Mouse (Mus musculus): ENCODE data around the gene Sgk1. TPM values are rescaled to one million over a fixed set of nuclear protein-coding genes. Genes with fewer than 3 reads are reported as not detected.
"Not testable (repeated sequence)": the region's sequence is repeated elsewhere in the genome, so short reads cannot be mapped to it uniquely, and the experiment has no call there.

The Sgk1 gene
- polyA plus RNA-seq, 1 experiment from 2014 or later = 32.6 TPM

GRCm38 (mm10) chr10:22007160-22007801 is 125.3 kb downstream of the Sgk1 start:
- Histone ChIP-seq H3K36me3 (ENCODE audit: control insufficient read depth, insufficient read depth, low read length) (no peaks in the 10 kb centered on the region), H3K9me3 (ENCODE audit: control insufficient read depth, low read length) (no peaks in the 10 kb centered on the region), H3K27me3 (ENCODE audit: control insufficient read depth, insufficient read depth, low read length) (no peaks in the 10 kb centered on the region), H3K4me1 (ENCODE audit: control insufficient read depth, insufficient read depth, low read length) (no peaks in the 10 kb centered on the region), H3K4me2 (ENCODE audit: low read depth, low read length) (no peak overlapping the region), H3K9ac (replicated peaks; ENCODE audit: low read depth, low read length) (no peak overlapping the region), H3K4me3 (ENCODE audit: low read depth, low read length) (no peak overlapping the region), H3K27ac (ENCODE audit: low read depth, low read length) (no peak overlapping the region)
- WGBS = 78% methylated on average over 10 of the region's 10 CpGs
- no peak for ATAC-seq (ENCODE audit: low read depth)

- H3K4me2 ChIP-seq (ENCODE audit: low read depth, low read length) = no peak overlapping the region
- H3K27ac ChIP-seq (ENCODE audit: low read depth, low read length) = no peak overlapping the region
- H3K36me3 ChIP-seq (ENCODE audit: control insufficient read depth, insufficient read depth, low read length) = no peaks in the 10 kb centered on the region
- H3K4me3 ChIP-seq (ENCODE audit: low read depth, low read length) = no peak overlapping the region
- H3K9ac ChIP-seq (replicated peaks; ENCODE audit: low read depth, low read length) = no peak overlapping the region
- WGBS = 46% methylated on average over 4 of the region's 4 CpGs
- no peaks in the 10 kb centered on the region for H3K9me3 ChIP-seq (ENCODE audit: control insufficient read depth, low read length)
- no peak for ATAC-seq (ENCODE audit: low read depth)
- H3K4me1 ChIP-seq (ENCODE audit: control insufficient read depth, insufficient read depth, low read length) = no peaks in the 10 kb centered on the region
- H3K27me3 ChIP-seq (ENCODE audit: control insufficient read depth, insufficient read depth, low read length) = no peaks in the 10 kb centered on the region
These were observed 125.8 kb downstream of the Sgk1 start for GRCm38 (mm10) chr10:22007802-22008172.

GRCm38 (mm10) chr10:22010088-22010818 is 128.3 kb downstream of the Sgk1 start:
- ATAC-seq (ENCODE audit: low read depth) = peak; percentile 57; the same call in 1 of the 2 replicates
- Histone ChIP-seq H3K4me3 (ENCODE audit: low read depth, low read length) (no peak overlapping the region), H3K27ac (ENCODE audit: low read depth, low read length) (no peak overlapping the region), H3K4me1 (ENCODE audit: control insufficient read depth, insufficient read depth, low read length) (no peaks in the 10 kb centered on the region), H3K27me3 (ENCODE audit: control insufficient read depth, insufficient read depth, low read length) (no peaks in the 10 kb centered on the region), H3K9me3 (ENCODE audit: control insufficient read depth, low read length) (no peaks in the 10 kb centered on the region), H3K36me3 (ENCODE audit: control insufficient read depth, insufficient read depth, low read length) (no peaks in the 10 kb centered on the region), H3K4me2 (ENCODE audit: low read depth, low read length) (peak overlapping the region; percentile 14; the same call in 1 of the 2 replicates), H3K9ac (replicated peaks; ENCODE audit: low read depth, low read length) (no peak overlapping the region)
- 38% methylated on average over 19 of the region's 19 CpGs for WGBS

- Histone ChIP-seq H3K4me2 (ENCODE audit: low read depth, low read length) (no peak overlapping the region), H3K27ac (ENCODE audit: low read depth, low read length) (no peak overlapping the region), H3K4me1 (ENCODE audit: control insufficient read depth, insufficient read depth, low read length) (no peaks in the 10 kb centered on the region), H3K9ac (replicated peaks; ENCODE audit: low read depth, low read length) (no peak overlapping the region), H3K36me3 (ENCODE audit: control insufficient read depth, insufficient read depth, low read length) (no peaks in the 10 kb centered on the region), H3K27me3 (ENCODE audit: control insufficient read depth, insufficient read depth, low read length) (no peaks in the 10 kb centered on the region), H3K9me3 (ENCODE audit: control insufficient read depth, low read length) (no peaks in the 10 kb centered on the region), H3K4me3 (ENCODE audit: low read depth, low read length) (no peak overlapping the region)
- no peak for ATAC-seq (ENCODE audit: low read depth)
- 66% methylated on average over 16 of the region's 16 CpGs for WGBS
These were observed 135.6 kb downstream of the Sgk1 start for GRCm38 (mm10) chr10:22017469-22018159.

GRCm38 (mm10) chr10:22018618-22019017 is 136.6 kb downstream of the Sgk1 start:
- no peak for ATAC-seq (ENCODE audit: low read depth)
- H3K4me2 ChIP-seq (ENCODE audit: low read depth, low read length) = no peak overlapping the region
- no peak overlapping the region for H3K9ac ChIP-seq (replicated peaks; ENCODE audit: low read depth, low read length)
- H3K36me3 ChIP-seq (ENCODE audit: control insufficient read depth, insufficient read depth, low read length) = no peaks in the 10 kb centered on the region
- no peaks in the 10 kb centered on the region for H3K27me3 ChIP-seq (ENCODE audit: control insufficient read depth, insufficient read depth, low read length)
- no peaks in the 10 kb centered on the region for H3K9me3 ChIP-seq (ENCODE audit: control insufficient read depth, low read length)
- no peaks in the 10 kb centered on the region for H3K4me1 ChIP-seq (ENCODE audit: control insufficient read depth, insufficient read depth, low read length)
- H3K4me3 ChIP-seq (ENCODE audit: low read depth, low read length) = no peak overlapping the region
- H3K27ac ChIP-seq (ENCODE audit: low read depth, low read length) = no peak overlapping the region
- 91% methylated on average over 4 of the region's 4 CpGs for WGBS

GRCm38 (mm10) chr10:22034303-22034702 is 152.3 kb downstream of the Sgk1 start:
- H3K9ac ChIP-seq (replicated peaks; ENCODE audit: low read depth, low read length) = no peak overlapping the region
- no peaks in the 10 kb centered on the region for H3K4me1 ChIP-seq (ENCODE audit: control insufficient read depth, insufficient read depth, low read length)
- H3K27me3 ChIP-seq (ENCODE audit: control insufficient read depth, insufficient read depth, low read length) = no peaks in the 10 kb centered on the region
- ATAC-seq (ENCODE audit: low read depth) = no peak
- H3K4me3 ChIP-seq (ENCODE audit: low read depth, low read length) = no peak overlapping the region
- 13% methylated on average over 9 of the region's 9 CpGs for WGBS
- no peaks in the 10 kb centered on the region for H3K9me3 ChIP-seq (ENCODE audit: control insufficient read depth, low read length)
- H3K27ac ChIP-seq (ENCODE audit: low read depth, low read length) = no peak overlapping the region
- H3K36me3 ChIP-seq (ENCODE audit: control insufficient read depth, insufficient read depth, low read length) = no peaks in the 10 kb centered on the region
- no peak overlapping the region for H3K4me2 ChIP-seq (ENCODE audit: low read depth, low read length)

GRCm38 (mm10) chr10:22036256-22036655 is 154.3 kb downstream of the Sgk1 start:
- H3K9me3 ChIP-seq (ENCODE audit: control insufficient read depth, low read length); H3K9ac ChIP-seq (replicated peaks; ENCODE audit: low read depth, low read length); H3K27me3 ChIP-seq (ENCODE audit: control insufficient read depth, insufficient read depth, low read length); ATAC-seq (ENCODE audit: low read depth); H3K4me1 ChIP-seq (ENCODE audit: control insufficient read depth, insufficient read depth, low read length); H3K27ac ChIP-seq (ENCODE audit: low read depth, low read length); H3K4me3 ChIP-seq (ENCODE audit: low read depth, low read length); H3K4me2 ChIP-seq (ENCODE audit: low read depth, low read length); H3K36me3 ChIP-seq (ENCODE audit: control insufficient read depth, insufficient read depth, low read length): not testable (repeated sequence)
- 9% methylated on average over 3 of the region's 3 CpGs for WGBS
